Mouse (Mus musculus) midbrain, postnatal 0 days (tissue): ENCODE data around the gene B3gat3. TPM values are rescaled to one million over a fixed set of nuclear protein-coding genes. Genes with fewer than 3 reads are reported as not detected.

Source experiments
- ATAC-seq: fragments of 200-750 bp; cut with Nextera tagmentation; 2 replicates; pipeline ENCODE4 v1.8.0; 2017; ENCODE audit warnings: moderate number of reproducible peaks, mild to moderate bottlenecking, moderate TSS enrichment, moderate library complexity; ENCODE audit not compliant: low FRiP score
- DNase-seq: peaks from one replicate; pipeline ENCODE4 v3.0.0-alpha.2; 2015; ENCODE audit warnings: low spot score
- H3K27ac ChIP-seq: fragments of 300-500 bp; sonication (generic); 2 replicates; pipeline ENCODE4 v1.5.1; 2014; ENCODE audit warnings: low read depth, mild to moderate bottlenecking, low read length, mixed read lengths
- H3K27me3 ChIP-seq: fragments of 300-500 bp; sonication (generic); 2 replicates; pipeline ENCODE4 v1.6.1; 2014; ENCODE audit warnings: low read length, control low read depth, mixed read lengths; ENCODE audit not compliant: insufficient read depth
- H3K36me3 ChIP-seq: fragments of 300-500 bp; sonication (generic); 2 replicates; pipeline ENCODE4 v1.6.1; 2014; ENCODE audit warnings: low read length, control low read depth, mixed read lengths; ENCODE audit not compliant: insufficient read depth
- H3K4me1 ChIP-seq: fragments of 300-500 bp; sonication (generic); 2 replicates; pipeline ENCODE4 v1.6.1; 2014; ENCODE audit warnings: mild to moderate bottlenecking, control low read depth, antibody characterized with exemption, low read length, mixed read lengths; ENCODE audit not compliant: insufficient read depth
- H3K4me2 ChIP-seq: fragments of 300-500 bp; sonication (generic); 2 replicates; pipeline ENCODE4 v1.6.1; 2014; ENCODE audit warnings: low read depth, mild to moderate bottlenecking, low read length, mixed read lengths; ENCODE audit not compliant: poor library complexity, severe bottlenecking
- H3K4me3 ChIP-seq: fragments of 300-500 bp; sonication (generic); 2 replicates; pipeline ENCODE4 v1.5.1; 2014; ENCODE audit warnings: low read depth, mild to moderate bottlenecking, low read length, moderate library complexity
- H3K9ac ChIP-seq: fragments of 300-500 bp; sonication (generic); replicated peaks from 2 replicates; pipeline ENCODE4 v1.6.1; 2014; ENCODE audit warnings: mild to moderate bottlenecking, low read length, moderate library complexity, mixed read lengths; ENCODE audit not compliant: poor library complexity, severe bottlenecking
- H3K9me3 ChIP-seq: fragments of 300-500 bp; sonication (generic); 2 replicates; pipeline ENCODE4 v1.6.1; 2016; ENCODE audit warnings: low read length, control low read depth
- CTCF ChIP-seq: IDR thresholded peaks from 2 replicates; pipeline ENCODE4 v1.5.1; 2016; ENCODE audit warnings: antibody characterized with exemption, mild to moderate bottlenecking
- WGBS: fragments of 180-500 bp; shearing (Covaris S2); extraction: QIAGEN DNeasy Blood & Tissue Kit; methylation state at CpG from one replicate; pipeline ENCODE4 v1.1.7; 2014; 5-methylcytosine and 5-hydroxymethylcytosine counted together
- polyA plus RNA-seq: library from polyadenylated mRNA; unstranded; fragments of >200 nt; fragmentation: Nextera tagmentation; extraction: Ambion mirVana; gene quantifications from 2 replicates; pipeline ENCODE4 v1.2.1, GENCODE M21; 2015
- total RNA-seq: library from RNA; depleted of rRNA; stranded (reverse); fragments of >200 nt; gene quantifications from 2 replicates; pipeline ENCODE4 v1.2.3, GENCODE M21; 2014

Gene B3gat3
- total and polyA plus RNA-seq, 2 experiments from 2014 or later, result 95.5 to 111 TPM

- no peaks in the 10 kb centered on the region; the same call in 1 of the 2 replicates for H3K4me1 ChIP-seq
- no peaks in the 10 kb centered on the region for H3K36me3 ChIP-seq
- WGBS, result 81% methylated on average over 2 of the region's 2 CpGs
- no peak for ATAC-seq
- no peak overlapping the region for H3K27ac ChIP-seq
- DNase-seq, result no peak
- H3K27me3 ChIP-seq, result no peaks in the 10 kb centered on the region
- no peak overlapping the region for H3K9ac ChIP-seq
- H3K9me3 ChIP-seq, result no peaks in the 10 kb centered on the region
- H3K4me2 ChIP-seq, result no peak overlapping the region
- no peak overlapping the region for H3K4me3 ChIP-seq
- TF ChIP-seq CTCF, result no peak
Observed at GRCm38 (mm10) chr19:8936736-8937135, 16.6 kb downstream of the B3gat3 start.

- Histone ChIP-seq H3K27me3 (no peaks in the 10 kb centered on the region), H3K4me3 (no peak overlapping the region), H3K4me1 (no peaks in the 10 kb centered on the region; the same call in 1 of the 2 replicates), H3K9me3 (no peaks in the 10 kb centered on the region), H3K4me2 (no peak overlapping the region), H3K36me3 (peaks cover 4% of the 10 kb centered on the region), H3K27ac (no peak overlapping the region), H3K9ac (peak overlapping the region; percentile 55; the same call in 1 of the 2 replicates)
- ATAC-seq (no peak), DNase-seq (no peak)
- WGBS, result 84% methylated on average over 15 of the region's 15 CpGs
- TF ChIP-seq CTCF, result no peak
Observed at GRCm38 (mm10) chr19:8940526-8941133, 20.5 kb downstream of the B3gat3 start.

DNA sequence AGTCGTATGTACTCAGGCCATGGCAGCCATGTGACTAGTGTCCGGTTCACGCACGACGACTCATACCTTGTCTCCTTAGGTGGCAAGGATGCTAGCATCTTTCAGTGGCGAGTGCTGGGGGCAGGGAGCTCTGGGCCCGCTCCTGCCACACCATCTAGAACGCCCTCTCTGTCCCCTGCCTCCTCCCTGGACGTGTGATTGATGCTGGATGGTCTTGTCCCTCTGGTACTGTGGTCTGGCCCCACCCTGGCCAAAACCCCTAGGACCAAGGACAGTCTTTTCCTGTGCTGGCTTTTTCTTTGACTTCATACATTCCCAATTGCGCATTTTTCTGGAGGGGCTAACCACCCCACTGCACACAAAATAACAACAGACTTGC is 21.0 kb downstream of the B3gat3 start:
- Histone ChIP-seq H3K4me2 (peak overlapping the region; percentile 63), H3K9ac (peak overlapping the region; percentile 55), H3K4me3 (peak overlapping the region; percentile 71), H3K27me3 (no peaks in the 10 kb centered on the region), H3K4me1 (no peaks in the 10 kb centered on the region; the same call in 1 of the 2 replicates), H3K27ac (no peak overlapping the region), H3K9me3 (no peaks in the 10 kb centered on the region), H3K36me3 (peaks cover 9% of the 10 kb centered on the region)
- 38% methylated on average over 10 of the region's 10 CpGs for WGBS
- TF ChIP-seq CTCF, result no peak
- ATAC-seq (peak; percentile 3; the same call in 1 of the 2 replicates), DNase-seq (no peak)

GRCm38 (mm10) chr19:8941515-8942217 is 21.5 kb downstream of the B3gat3 start, which contains the start of gene Mta2:
Gene Mta2 (plus strand): TSS chr19:8941875.
- peak; percentile 95 for ATAC-seq

DNA sequence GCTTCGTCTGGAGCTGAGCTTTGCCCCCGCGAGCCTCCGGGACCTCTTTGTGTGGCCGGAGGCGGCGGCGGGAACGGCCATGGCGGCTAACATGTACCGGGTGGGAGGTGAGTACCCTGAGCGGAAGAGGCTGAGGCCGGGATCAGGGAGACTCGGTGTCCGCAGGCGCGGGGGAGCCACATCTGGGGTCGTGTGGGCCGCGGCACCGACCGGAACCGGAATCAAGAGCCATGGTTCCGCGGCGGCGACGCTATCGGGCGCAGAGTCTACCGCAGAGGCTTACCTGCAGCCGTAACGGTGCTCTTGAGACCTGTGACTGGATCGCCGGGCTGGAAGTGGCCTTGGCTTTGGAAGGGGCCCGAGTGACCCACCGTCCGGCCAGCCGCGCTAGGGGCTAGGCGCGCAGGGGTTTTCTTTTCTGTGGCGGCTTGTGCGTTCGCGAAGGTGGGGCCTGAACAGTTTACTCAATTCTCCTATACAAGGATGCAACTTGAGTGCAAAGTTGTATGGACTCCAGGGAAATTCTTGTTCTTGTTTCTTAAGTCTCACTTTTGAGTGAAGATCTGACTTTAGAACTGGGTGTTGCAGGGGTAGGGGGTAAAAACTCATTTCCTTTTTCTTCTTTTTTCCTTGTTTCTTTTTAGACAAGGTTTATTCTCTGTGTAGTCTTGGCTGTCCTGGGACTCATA is 22.2 kb downstream of the B3gat3 start:
- WGBS, result under 1% methylated on average over 46 of the region's 46 CpGs

More at GRCm38 (mm10) chr19:8941515-8942217, 21.5 kb downstream of the B3gat3 start, which contains the start of gene Mta2:
- no peaks in the 10 kb centered on the region for H3K9me3 ChIP-seq
- H3K27ac ChIP-seq, result peak within 1 kb of the TSS; percentile 95
- H3K27me3 ChIP-seq, result no peaks in the 10 kb centered on the region
- peak within 1 kb of the TSS; percentile 63 for H3K4me2 ChIP-seq
- peak within 1 kb of the TSS; percentile 71 for H3K4me3 ChIP-seq
- H3K9ac ChIP-seq, result peak within 1 kb of the TSS; percentile 87
- DNase-seq, result peak; percentile 98
- peaks cover 12% of the 10 kb centered on the region for H3K36me3 ChIP-seq
- peak; percentile 41 for TF ChIP-seq CTCF
- 1% methylated on average over 64 of the region's 64 CpGs for WGBS
- no peaks in the 10 kb centered on the region; the same call in 1 of the 2 replicates for H3K4me1 ChIP-seq

More for the DNA sequence above, 22.2 kb downstream of the B3gat3 start:
- Histone ChIP-seq H3K9me3 (no peaks in the 10 kb centered on the region), H3K4me2 (peak overlapping the region; percentile 63), H3K36me3 (peaks cover 18% of the 10 kb centered on the region), H3K4me1 (no peaks in the 10 kb centered on the region; the same call in 1 of the 2 replicates), H3K27ac (peak overlapping the region; percentile 95), H3K9ac (peak overlapping the region; percentile 87), H3K4me3 (peak overlapping the region; percentile 71), H3K27me3 (no peaks in the 10 kb centered on the region)
- DNase-seq (peak; percentile 50), ATAC-seq (peak; percentile 79)
- TF ChIP-seq CTCF, result no peak
